Mouse (Mus musculus): ENCODE results near the gene Pygm. TPM values are rescaled to one million over a fixed set of nuclear protein-coding genes. Genes with fewer than 3 reads are reported as not detected.

Pygm gene
- polyA plus RNA-seq, 2 experiments from 2014 or later: 2.0 to 14.2 TPM

DNA sequence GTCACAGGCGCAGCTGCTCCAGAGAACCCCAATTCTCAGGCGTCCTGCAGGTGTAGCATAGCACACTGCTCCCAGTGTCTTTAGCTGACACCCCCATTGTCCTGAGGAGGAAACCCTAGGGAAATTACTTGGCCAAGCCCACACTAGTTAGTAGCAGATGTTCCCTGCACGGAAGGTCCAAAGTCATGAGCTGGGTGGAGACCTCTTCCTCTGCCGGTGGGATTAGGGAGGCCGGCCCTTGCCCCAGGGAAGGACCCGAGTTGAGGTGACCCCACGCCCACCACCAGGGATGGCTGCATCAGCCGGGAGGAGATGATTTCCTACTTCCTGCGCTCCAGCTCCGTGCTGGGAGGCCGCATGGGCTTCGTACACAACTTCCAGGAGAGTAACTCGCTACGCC is 28.6 kb downstream of the Pygm start:
- no peak for ATAC-seq

DNA sequence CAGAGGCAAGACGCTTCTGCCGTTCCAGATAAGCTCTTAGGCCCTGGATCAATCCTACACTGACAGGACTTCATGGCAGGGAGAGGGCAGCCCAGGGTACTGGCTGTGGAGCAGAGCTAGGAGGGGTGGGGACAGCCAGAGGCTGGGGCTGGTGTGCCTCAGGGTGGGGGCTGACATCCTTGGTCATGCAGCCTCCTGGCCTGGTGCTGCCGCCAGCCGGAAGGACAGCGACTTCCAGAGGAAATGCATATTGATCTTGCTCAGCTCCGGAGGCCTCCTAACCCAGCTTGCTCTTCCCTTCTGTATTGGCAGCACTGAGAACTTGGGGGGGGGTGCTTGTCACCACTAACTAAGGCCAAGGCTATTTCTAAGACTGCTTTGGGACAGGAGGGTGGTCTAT is 31.3 kb downstream of the Pygm start:
- no peak for ATAC-seq

DNA sequence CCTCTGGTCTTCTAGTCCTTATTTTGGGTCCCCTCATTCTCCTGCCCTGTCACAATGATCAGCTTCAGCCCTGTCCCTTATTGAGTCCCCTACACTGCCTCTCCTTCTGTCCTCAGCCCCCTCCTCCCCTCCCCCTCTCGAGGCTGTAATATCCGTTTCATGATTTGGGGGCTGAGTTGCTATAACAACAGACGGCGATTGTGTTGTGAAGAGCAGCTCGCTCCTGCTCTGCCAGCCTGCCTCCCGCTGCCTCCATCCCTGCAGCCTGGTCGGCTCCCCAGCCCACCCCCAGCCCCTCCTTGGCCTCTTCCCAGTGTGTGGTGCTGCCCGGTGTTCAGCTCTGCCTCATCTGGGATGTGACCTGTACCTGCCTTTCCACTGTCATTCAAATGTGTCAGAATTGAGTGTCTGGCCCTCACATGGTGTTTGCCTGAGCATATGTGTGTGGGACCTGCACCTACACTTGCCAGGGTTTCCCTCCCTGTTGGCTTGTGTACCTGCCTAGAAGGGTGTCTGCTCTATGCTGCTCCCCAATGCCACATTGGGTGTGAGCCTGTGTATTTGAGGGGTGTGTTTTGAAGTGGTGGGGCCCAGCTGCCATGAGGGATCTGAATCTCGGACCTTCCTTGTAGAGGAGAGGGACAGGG is 32.0 kb downstream of the Pygm start:
- no peak for ATAC-seq

DNA sequence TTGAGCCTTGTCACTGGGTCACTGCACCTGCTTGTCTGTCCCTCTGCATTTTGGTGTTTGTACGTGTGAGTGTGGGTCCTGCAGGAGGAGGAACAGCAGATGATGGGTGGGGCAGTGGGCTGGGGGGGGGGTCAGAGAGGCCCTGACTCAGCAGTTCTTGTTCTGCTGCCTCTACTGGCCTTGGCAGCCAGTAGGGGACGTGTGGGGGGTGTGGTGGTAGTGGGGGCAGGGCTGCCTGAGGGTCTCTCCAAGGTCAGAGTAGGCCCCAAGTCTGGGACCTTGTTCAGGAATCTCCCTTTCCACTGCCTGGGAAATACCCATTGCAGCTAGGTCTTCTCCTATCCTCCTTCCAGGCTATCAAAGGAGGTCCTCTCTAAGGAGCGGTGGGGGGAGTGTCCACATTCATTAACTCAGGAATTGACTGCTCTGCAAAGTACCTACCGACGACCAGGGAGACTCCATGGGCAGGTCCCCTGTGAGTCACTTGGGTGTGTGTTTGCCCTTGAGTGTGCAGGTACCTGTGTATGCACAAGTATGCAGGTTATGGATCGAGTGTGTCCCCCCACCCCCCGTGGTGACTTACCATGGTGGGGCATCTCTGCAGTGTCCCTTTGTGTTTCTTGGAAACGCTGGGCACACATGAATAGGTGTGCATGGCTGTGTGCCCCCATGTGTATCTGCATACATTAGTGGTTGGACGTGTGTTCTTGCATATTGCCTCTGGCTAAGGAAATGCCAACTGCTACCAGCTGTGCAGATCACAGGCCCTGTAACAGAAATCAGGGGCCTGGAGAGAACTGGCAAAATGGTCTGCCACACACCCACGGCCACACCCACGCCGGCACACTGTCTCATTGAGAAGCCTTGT is 32.9 kb downstream of the Pygm start:
- ATAC-seq: no peak

DNA sequence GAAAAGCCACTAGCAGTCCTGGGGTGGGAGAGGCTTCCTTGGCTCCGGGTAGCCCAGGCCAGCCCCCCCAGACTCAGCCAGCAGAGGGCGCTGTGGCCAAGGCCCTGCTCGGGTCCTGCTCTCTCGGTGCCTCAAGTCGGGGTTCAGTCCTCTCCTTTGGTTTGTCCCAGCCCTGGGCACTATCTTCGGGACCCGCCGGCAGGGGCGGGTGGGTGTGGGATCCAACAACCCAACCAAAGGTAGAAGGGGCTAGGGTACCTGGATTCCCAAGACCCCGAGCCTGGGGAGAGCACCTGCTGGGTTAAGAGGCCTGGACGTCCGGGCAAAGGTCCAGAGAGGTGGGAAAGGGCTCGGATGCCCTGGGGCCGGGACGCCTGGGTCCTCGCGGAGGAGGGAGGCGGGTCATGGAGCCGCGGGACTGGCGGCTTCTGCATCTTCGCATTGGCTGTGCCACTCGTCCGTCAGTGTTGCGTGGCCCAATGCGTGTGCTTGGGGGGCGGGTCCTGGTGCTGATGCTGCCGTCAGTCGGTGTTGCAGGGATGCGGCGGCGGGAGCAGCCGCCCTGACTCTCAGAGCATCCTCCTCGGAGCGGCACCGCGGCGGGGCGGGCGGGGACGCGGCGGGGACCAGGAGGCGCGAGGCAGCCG is 34.2 kb downstream of the Pygm start, which contains the start of gene Nrxn2:
TSS of gene Nrxn2 (plus strand) at position 499 of the 647 bp plus-strand sequence.
- ATAC-seq: peak; percentile 98

DNA sequence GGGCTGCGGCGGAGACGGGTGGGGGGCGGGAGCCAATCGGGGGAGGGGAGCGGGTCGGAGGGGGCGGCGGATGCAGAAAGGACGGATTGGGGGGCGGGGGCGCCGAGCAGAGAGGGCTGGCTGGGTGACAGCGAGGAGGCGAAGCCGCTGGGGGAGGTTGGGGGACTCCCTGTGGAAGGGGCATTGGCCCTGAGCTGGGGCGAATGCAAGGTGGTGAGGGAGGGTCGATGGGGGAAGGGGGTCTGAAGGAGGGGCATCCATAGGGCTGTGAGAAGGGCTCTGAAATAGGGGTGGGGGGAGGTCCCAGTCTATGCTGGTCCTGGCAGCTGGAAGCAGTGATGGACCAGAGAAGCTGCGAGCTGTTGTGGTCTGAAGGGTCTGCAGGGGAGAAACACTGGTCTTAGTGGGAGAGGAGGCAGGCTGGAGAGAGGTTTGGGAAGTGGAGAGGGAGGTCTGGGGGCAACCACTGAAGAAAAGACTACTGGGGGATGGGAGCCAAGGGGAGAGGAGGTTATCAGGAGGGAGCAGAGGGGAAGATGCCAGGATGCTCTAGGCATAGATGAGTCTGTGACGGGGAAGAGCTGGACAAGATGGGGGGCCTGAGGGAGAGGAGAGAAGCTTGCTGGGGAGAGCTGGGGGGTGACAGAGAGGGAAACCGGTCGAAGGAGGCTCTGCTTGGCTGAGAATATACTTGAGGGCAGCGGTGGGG is 34.9 kb downstream of the Pygm start:
- no peak for ATAC-seq

DNA sequence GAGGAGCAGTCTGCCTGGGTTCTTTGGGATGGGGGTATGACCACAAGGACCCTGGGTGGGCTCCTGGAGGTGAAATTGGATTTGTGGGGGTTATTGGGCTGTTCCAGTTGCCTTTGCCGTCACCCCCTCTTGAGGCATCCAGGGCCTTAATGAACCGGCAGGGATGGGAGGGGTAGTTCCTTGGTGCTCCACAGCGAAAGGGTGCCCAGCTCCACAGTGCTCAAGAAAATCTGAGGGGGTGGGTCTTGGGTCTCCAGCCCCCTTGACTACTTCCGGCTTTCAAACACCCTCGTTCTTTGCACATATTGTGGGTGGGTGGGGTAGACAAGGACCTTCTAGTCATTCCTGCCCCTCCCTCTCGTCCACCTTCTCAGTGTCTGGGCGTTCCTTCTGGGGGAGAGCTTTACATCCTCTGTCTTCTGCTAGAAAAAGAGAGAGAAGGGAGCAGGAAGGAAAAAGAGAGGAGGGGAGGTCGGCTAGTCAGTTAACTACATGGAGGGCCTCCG is 35.7 kb downstream of the Pygm start:
- ATAC-seq: no peak

DNA sequence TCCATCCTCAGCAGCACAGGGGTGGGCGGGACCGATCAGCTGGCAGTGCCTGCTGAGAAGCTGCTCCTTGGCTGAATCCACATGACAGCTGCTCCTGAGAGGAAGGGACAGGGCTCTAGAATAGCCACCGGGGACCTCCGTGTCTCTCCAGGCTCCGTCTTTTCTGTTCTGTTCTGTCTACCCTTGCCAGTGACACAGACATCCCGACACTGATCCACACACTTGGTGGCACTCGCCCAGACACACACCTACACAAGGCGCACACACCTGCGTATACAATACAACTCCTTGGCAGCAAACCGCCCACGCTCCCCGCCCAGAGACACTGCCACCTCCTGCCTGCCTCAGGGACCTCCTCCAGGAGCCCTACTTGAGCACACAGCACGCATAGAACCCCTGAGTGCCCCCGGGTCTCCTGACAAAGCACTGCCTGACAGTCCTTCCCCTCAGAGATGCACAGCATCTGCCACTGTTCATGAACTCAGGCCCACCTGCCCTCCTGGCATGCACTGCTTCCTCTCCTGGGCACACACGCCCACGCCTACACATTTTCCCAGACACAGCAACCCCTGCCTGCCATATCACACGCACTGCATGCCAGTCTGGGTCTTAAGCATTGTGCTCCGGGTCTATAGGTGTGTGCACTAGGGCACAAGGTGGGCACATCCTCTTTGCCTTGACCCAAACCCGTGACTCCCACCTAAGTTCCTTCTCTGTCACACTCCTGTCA is 36.4 kb downstream of the Pygm start:
- ATAC-seq: no peak

DNA sequence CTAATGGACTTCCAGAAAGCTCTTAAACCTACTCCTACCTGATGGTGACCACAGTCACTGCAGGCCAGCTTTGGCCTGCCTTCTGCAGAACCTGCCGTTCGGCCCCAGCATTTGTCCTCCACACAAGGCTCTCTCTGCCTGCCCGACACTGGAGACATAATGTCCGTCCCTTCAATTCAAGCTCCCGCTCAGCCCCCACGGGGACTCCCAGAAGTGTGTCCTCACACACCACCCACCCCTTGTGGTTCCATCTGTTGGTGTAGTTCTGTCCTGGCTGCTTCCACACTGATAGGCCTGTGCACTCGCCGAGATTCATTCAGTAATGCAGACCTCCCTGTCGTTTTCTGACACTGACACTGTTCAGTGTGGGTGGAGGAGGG is 37.0 kb downstream of the Pygm start:
- no peak for ATAC-seq

DNA sequence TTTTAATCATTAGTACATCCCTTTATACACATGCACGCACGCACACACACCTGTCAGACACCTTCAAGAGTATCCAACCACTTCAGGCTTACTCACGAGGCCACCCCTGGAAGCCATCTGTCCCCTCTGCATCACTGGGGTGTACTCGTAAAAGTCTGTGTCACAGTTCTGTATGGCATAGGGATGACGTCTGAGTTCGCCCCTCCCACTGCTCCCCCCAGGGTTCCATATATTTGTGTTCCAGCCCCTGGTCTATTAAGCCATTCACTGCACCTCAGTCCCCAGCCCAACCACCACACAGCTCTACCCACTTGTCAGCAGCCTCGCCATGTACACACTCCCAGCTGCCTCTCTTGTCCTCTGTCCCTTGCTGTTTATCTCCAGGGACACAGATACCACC is 37.8 kb downstream of the Pygm start:
- ATAC-seq: no peak

DNA sequence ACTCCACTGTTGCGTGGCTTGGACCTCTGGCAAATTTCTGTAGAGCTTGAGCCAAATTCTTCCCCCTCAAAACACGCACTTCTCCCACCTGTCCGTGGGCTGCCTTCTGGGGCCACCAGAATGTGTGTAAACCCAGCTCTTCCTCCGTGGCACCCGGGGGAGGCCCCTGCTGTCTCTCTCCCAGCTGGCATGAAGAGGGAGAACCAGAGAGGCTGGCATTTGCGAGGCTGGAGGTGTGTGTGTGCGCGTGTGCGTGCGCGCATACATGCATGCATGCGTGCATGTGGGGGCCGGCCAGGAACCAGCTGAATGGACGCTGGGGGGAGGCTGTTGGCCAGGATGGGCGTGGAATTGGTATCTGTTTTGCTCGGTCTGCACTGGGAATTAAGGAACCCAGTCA is 39.0 kb downstream of the Pygm start:
- no peak for ATAC-seq

DNA sequence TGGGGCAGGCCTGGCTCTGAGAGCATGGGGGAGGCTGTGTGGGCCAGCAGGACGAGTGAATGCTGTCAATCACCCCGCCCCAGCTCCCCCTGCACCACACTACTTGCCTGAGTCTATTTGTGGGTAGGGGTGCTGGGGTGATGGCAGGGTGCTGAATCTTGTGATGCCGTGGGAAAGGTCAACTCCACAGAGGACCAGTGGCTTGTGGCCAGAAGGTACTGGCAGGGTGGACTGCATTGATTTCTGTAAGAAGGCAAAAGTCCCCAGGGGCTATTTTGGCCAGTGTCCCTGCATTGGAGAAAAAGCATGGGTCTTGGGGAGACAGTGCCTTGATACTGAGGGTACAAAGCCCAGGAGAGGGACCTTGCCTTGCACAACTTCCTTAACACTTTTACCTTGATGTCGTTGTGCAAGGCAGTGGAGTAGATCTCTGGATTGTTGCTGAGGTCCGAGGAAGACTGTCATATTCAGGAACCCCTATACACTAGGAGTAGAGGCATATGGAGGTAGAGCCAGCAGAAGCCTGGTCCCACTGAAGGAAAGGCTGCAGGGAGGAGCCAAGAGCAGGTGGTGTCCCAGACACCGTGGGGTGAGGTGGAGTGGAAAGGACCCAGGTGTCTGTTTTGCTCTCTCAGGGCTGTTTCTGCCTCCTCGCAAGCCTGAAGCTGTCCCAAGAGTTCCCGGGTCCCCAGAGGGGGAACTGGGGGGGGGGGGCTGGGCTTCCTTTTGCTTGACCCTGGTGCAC is 40.1 kb downstream of the Pygm start:
- ATAC-seq: no peak

DNA sequence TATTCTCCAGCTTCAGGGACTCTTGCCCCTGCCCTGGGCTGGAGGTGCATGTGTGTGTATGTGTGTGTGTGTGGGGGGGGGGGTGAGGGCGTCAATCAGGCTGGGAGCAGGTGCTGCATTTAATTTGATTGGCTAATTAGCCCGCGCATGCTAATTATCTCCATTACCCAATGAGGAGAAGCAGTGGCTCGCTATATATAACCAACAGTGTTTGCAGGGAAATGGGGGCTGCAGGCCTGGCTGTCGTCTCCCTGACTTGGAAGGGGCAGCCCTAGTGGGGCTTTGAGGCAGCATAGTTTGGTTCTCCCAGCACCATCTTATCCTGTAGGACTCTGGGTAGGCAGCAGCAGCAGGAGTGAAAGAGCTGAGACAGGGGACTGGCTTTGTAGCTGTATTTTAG is 41.4 kb downstream of the Pygm start:
- ATAC-seq: no peak

DNA sequence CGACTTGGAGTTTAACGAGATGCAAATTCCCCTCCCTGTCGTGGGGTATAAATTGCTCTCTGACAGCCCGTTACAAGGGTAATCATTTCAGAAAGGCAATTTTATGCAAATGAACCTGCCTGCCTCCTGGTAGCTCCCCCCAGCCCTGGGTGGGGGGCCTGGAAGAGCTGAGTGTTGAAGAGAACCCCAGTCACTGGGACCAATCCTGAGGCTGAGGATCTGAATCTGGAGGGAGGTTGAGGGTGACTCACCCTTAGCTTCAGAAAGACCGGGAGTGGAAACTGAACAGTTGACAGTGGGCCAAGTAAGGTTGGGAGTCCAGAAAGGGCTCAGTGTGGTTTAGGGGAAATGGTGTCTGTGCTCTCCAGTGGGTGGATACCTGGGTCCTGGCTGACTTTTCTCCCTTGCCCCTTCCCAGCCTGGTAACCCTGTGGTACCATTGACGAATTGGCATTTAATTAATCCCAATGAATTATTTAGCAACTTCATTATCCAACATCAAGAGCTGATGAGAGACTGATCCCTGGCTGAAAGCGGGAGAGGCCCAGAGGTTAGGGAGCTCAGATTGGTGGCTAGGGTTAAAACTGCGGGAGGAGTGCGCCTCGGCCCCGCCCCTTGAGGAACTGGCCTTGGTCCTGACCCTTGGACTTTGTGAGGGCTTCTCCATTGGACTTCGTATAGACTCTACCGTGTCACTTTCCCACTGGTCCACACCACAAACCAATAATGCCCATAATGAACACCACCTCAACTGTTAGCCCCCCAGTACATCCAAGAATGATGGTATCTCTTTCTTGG is 42.7 kb downstream of the Pygm start:
- no peak for ATAC-seq

DNA sequence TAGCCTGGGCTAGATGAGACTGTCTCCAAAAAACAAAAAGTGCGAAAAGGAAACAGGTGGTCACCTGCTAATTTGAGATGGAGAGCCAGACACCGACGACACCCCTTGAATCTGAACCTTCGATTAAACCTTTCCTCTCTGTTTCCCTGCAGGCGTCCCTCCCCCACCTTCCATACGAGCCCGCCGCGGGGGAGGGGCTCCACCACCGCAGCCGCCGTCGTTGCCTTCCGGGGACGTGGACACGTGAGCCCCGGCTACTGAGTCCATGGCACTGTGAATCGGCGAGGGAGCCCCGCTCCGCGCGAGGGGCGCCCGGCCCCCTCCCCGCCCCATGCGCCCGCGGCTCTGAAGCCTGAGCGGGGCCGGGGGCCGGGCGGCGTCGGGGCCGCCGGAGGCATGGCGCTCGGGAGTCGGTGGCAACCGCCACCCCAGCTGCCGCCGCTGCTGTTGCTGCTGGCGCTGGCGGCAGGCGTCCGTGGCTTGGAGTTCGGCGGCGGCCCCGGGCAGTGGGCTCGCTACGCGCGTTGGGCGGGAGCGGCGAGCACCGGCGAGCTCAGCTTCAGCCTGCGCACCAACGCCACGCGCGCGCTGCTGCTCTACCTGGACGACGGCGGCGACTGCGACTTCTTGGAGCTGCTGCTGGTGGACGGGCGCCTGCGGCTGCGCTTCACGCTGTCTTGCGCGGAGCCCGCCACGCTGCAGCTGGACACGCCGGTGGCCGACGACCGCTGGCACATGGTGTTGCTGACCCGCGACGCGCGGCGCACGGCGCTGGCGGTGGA is 43.6 kb downstream of the Pygm start:
- ATAC-seq: no peak

DNA sequence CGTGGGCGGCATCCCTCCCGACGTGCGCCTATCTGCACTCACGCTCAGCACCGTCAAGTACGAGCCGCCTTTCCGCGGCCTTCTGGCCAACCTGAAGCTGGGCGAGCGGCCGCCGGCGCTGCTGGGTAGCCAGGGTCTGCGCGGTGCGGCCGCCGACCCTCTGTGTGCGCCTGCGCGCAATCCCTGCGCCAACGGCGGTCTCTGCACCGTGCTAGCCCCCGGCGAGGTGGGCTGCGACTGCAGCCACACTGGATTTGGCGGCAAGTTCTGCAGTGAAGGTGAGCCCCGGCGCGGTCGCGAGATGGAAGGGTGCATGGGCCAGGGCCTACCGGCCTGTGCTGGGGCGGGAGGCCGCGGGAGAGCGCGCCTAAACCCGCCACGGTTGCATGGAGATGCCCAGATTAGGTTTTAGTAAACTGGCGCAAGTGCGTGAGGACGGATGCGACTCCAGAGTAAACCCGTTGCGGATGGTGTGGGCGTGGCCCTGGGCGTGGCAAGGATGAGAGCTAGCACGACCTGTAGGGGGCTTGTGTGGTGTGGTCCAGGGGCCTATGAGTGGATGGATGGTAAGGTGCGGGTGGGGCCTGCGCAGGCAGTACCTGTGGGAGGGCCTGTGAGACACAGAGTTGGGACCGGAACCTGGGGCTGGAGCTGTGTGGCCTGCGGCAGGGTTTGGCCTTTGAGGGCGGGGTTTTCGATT is 44.5 kb downstream of the Pygm start:
- no peak for ATAC-seq

DNA sequence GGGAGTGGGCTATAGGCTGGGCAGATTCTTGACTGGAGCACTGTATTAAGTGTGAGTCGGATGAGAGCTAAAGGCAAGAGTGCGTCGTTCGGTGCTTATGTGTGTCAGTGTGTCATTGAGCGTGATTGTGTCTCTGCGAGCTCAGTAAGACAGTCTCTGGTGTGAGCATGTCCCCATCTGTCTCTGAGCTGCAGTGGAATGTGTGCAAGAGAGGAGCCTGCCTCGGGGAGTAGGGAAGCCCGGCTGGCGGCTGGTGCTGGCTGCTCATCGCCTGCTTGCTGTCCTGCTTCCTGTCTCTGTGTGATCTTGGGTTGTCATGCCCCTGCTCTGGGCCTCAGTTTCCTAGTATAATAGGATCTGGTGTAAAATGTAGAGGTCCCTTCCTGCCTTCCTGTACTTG is 58.8 kb downstream of the Pygm start:
- ATAC-seq: no peak

DNA sequence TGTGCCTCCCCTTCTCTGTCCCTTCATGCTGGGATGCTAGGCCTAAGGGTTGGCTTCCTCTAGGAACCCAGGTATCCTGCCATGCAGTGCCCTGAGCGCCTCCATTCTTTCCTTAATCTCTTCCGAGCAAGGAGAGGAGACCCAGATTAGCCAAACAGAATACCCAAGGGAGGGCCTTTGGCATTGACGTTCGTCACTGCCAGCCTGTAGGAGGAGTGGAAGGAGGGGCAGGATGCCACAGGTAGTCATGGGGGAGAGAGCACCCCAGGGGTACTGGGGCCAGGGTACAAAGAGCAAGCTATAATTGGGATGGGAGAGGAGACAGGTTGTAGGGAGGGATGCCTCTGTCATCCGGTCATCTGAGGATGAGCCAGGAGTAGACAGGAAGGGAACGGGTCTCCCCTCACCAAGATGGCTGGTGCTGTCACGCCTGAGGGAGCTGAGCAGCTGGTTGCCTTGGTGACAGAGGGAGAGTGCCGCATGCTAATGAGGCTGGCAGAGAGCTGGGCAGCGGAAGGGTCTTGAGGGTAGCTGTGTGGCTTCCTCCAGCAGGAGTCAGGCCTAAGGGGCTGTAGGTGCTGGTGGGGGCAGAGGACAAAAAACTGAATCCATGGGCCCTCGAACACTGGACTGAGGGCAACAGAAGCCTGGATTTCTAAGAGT is 61.7 kb downstream of the Pygm start:
- ATAC-seq: no peak
